Mouse (Mus musculus) CH12.LX (cell line): ENCODE measurements around the gene Aff3.

Experiments used
- CTCF ChIP-seq, 2 experiments: IDR thresholded peaks in 1 of 2; conservative IDR thresholded peaks in 1 of 2; 2 replicates each; pipeline ENCODE4 v1.5.1; 2011 to 2012; ENCODE audit warnings: low read depth in 2 of 2, low read length in 2 of 2, improper control_type of control experiment in 1 of 2, inconsistent platforms in 1 of 2, mild to moderate bottlenecking in 1 of 2, moderate library complexity in 1 of 2
- ETS1 ChIP-seq: conservative IDR thresholded peaks from 2 replicates; pipeline ENCODE4 v1.6.1; 2012; ENCODE audit warnings: low read depth, mild to moderate bottlenecking, inconsistent platforms, low read length, improper control_type of control experiment, moderate library complexity
- MXI1 ChIP-seq: IDR thresholded peaks from 2 replicates; pipeline ENCODE4 v1.6.1; 2011; ENCODE audit warnings: mild to moderate bottlenecking, low read depth, low read length, improper control_type of control experiment
- POLR2A ChIP-seq: IDR thresholded peaks from 2 replicates; pipeline ENCODE4 v1.6.1; 2011; ENCODE audit warnings: low read depth, mild to moderate bottlenecking, improper control_type of control experiment, low read length
- SIN3A ChIP-seq: IDR thresholded peaks from 2 replicates; pipeline ENCODE4 v1.6.1; 2012; ENCODE audit warnings: low read length, improper control_type of control experiment, inconsistent platforms
- TCF12 ChIP-seq: IDR thresholded peaks from 2 replicates; pipeline ENCODE4 v1.6.1; 2014; ENCODE audit warnings: low read depth, mild to moderate bottlenecking, inconsistent platforms, low read length, improper control_type of control experiment
- USF2 ChIP-seq: conservative IDR thresholded peaks from 2 replicates; pipeline ENCODE4 v1.6.1; 2011; ENCODE audit warnings: low read depth, low read length, improper control_type of control experiment
- ZMIZ1 ChIP-seq: IDR thresholded peaks from 2 replicates; pipeline ENCODE4 v1.6.1; 2012; ENCODE audit warnings: low read depth, mild to moderate bottlenecking, inconsistent platforms, low read length, improper control_type of control experiment
- ZNF384 ChIP-seq: IDR thresholded peaks from 2 replicates; pipeline ENCODE4 v1.6.1; 2012; ENCODE audit warnings: low read depth, low read length, improper control_type of control experiment, inconsistent platforms

DNA sequence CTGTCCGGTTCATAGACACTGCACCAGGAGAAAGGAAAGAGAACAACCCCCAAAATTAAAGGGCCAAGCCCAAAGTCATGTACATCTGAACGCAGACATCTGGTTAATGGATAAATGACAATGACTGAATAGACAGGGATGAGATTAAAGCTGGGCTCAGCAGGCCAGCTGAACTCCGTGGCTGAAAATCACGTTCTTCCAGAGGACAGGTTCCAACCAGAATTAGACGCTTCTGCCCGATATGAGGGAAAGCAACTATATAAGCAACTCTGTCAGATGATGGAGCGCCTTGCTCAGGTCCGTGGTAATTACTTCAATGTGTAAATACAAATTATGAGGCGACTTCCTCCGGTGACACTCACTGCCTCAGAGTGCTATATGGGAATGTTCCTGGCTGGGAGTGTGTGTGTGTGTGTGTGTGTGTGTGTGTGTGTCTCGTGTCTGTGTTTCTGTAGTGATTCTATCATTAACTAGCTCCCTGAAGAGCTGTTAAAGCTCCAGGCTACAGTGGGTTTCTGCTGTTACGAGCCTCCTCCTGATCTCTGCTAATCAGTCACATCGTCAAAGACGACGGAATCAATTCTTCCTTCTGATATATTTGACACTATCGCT, 127.7 kb downstream of the Aff3 start:
- TF ChIP-seq CTCF (conservative IDR thresholded peaks at IDR 0.05 in 1 of 2, IDR thresholded peaks at IDR 0.05 in 1 of 2; ENCODE audit: low read depth in 2 of 2, low read length in 2 of 2) = no peak
- no peak for TF ChIP-seq USF2
- TF ChIP-seq POLR2A = no peak
- TF ChIP-seq ZMIZ1 = no peak
- no peak for TF ChIP-seq SIN3A
- no peak for TF ChIP-seq ZNF384
- TF ChIP-seq TCF12 = no peak
- TF ChIP-seq ETS1 = no peak
- no peak for TF ChIP-seq MXI1
